Mouse (Mus musculus): ENCODE measurements around the gene Myom1. TPM values are rescaled to one million over a fixed set of nuclear protein-coding genes. Genes with fewer than 3 reads are reported as not detected.

The Myom1 gene
- polyA plus RNA-seq, 1 experiment from 2014 or later, result 9.2 TPM

DNA sequence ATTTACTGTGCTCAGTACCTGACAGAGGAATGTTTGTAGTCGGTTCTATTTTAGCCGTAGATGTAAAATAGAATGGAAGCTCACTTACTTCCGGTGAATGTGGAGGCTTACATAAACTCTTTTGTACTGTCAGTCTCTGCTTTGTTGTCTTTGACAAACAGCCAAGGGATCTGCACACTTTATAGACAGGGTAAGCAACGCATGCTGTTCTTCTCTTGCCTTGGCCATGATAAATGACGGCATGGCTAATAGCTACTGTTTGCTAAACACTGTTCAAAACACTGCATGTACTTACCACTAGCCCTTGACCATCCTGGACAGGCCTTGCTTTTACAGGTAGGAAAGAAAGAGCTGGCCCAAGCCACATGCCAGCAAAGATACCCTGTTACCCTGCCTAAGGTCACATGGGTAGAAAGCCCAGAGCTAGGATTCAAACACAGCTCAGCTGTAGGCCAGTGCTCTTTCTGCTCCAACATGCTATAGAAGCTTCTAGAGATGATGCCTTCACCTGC lies 59.7 kb downstream of the Myom1 start:
- Histone ChIP-seq H3K4me3 (ENCODE audit: low read depth, low read length) (no peak overlapping the region), H3K4me2 (replicated peaks; ENCODE audit: low read depth, low read length) (no peak overlapping the region), H3K4me1 (ENCODE audit: insufficient read depth, low read depth, low read length) (no peaks in the 10 kb centered on the region), H3K9ac (replicated peaks; ENCODE audit: low read depth) (no peak overlapping the region), H3K36me3 (ENCODE audit: insufficient read depth, low read length) (no peaks in the 10 kb centered on the region), H3K27me3 (replicated peaks; ENCODE audit: insufficient read depth, low read length) (no peaks in the 10 kb centered on the region), H3K27ac (ENCODE audit: low read length) (no peak overlapping the region), H3K9me3 (ENCODE audit: low read length) (no peaks in the 10 kb centered on the region)
- peak; percentile 31 for DNase-seq (ENCODE audit: low spot score)
- 0 out of 2 replicates have a peak, but pooled peaks have one; percentile 32 for ATAC-seq
- 49% methylated on average over 5 of the region's 5 CpGs for WGBS
- TF ChIP-seq CTCF (IDR thresholded peaks at IDR 0.05) (no peak), EP300 (IDR thresholded peaks at IDR 0.05) (no peak)

DNA sequence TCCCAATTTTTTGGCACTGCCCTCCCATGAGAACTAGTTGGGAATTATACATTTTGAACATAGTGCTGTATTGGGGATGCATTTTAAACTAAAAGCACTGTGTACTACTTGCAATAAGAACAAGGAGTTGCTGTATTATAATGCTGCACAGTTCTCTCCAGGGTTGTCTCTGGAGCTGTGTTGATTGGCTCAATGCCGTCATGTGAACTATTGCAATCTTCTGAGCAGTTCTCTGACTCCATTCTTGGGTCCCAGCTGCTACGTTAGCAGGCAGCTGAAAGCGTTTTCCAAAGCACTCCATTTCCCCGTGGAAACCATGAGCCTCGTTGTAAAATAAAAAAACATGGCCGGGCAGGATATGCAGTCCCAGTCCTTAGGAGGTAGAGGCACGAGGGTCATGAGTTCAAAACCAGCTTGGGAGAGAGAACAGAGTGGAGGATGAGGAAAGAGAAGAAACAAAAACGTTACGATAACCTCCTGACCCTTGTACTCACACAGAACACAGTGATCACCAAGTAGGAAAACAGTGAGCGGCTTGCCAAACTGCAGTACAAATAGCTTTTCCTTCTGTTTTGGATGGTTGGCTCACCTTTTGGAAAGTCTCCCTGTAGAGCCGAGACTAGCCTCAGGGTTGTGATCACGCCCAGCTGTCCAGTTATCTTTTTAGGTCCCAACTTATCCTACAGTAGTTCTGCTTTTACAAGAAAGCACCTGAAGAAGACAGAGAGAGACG lies 60.6 kb downstream of the Myom1 start:
- DNase-seq (ENCODE audit: low spot score) (no peak), ATAC-seq (no peak)
- Histone ChIP-seq H3K4me2 (replicated peaks; ENCODE audit: low read depth, low read length) (no peak overlapping the region), H3K4me1 (ENCODE audit: insufficient read depth, low read depth, low read length) (no peaks in the 10 kb centered on the region), H3K4me3 (ENCODE audit: low read depth, low read length) (no peak overlapping the region), H3K27ac (ENCODE audit: low read length) (no peak overlapping the region), H3K27me3 (replicated peaks; ENCODE audit: insufficient read depth, low read length) (no peaks in the 10 kb centered on the region), H3K9ac (replicated peaks; ENCODE audit: low read depth) (no peak overlapping the region), H3K9me3 (ENCODE audit: low read length) (no peaks in the 10 kb centered on the region), H3K36me3 (ENCODE audit: insufficient read depth, low read length) (no peaks in the 10 kb centered on the region)
- 55% methylated on average over 13 of the region's 13 CpGs for WGBS
- TF ChIP-seq CTCF (IDR thresholded peaks at IDR 0.05) (no peak), EP300 (IDR thresholded peaks at IDR 0.05) (no peak)

DNA sequence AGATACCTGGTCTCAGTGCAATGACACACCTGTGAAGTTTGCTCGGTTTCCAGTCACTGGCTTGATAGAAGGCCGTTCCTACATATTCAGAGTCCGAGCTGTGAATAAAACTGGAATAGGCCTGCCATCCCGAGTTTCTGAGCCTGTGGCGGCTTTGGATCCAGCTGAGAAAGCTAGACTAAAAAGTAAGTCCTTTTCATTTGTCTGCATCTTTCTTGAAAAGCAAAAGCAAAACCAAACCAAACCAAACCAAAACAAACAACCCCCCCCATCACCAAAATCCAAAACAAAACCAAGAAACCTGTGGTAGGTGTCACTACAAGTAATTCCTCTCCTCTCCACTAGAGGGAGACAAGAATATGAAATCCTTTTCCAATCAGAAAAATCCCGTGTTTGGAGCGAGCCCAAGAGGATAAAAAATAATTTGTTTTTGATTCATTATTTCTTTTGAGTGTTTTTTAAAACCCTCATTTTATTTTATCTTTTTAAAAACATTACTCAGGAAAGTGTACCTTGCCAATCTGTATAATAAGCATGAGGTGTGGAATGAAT lies 62.1 kb downstream of the Myom1 start:
- H3K36me3 ChIP-seq (ENCODE audit: insufficient read depth, low read length), result no peaks in the 10 kb centered on the region
- WGBS, result 60% methylated on average over 7 of the region's 7 CpGs
- H3K9me3 ChIP-seq (ENCODE audit: low read length), result no peaks in the 10 kb centered on the region
- no peaks in the 10 kb centered on the region for H3K27me3 ChIP-seq (replicated peaks; ENCODE audit: insufficient read depth, low read length)
- no peaks in the 10 kb centered on the region for H3K4me1 ChIP-seq (ENCODE audit: insufficient read depth, low read depth, low read length)
- H3K27ac ChIP-seq (ENCODE audit: low read length), result no peak overlapping the region
- no peak overlapping the region for H3K4me3 ChIP-seq (ENCODE audit: low read depth, low read length)
- DNase-seq (ENCODE audit: low spot score) (peak; percentile 70), ATAC-seq (no peak)
- H3K4me2 ChIP-seq (replicated peaks; ENCODE audit: low read depth, low read length), result no peak overlapping the region
- H3K9ac ChIP-seq (replicated peaks; ENCODE audit: low read depth), result no peak overlapping the region
- TF ChIP-seq EP300 (IDR thresholded peaks at IDR 0.05) (peak; percentile 58), CTCF (IDR thresholded peaks at IDR 0.05) (peak; percentile 83)

DNA sequence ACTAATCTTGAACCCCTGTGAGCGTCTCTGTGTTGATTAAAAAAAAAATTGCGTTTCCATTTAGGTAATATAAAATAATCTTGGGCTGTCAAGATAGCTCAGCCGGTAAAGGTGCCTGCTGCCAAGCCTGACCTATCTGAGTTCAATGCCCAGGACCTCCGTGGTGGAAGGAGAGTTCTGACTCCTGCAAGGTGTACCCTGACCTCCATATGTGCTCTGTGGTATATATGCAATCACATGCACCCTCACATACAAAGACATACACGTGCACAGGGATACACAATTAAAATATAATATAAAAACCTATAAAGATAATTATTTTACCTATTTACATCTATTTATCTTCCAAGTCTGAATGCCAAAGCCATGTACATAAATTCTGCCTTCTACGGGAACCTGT lies 62.7 kb downstream of the Myom1 start:
- Histone ChIP-seq H3K27me3 (replicated peaks; ENCODE audit: insufficient read depth, low read length) (no peaks in the 10 kb centered on the region), H3K4me1 (ENCODE audit: insufficient read depth, low read depth, low read length) (no peaks in the 10 kb centered on the region), H3K36me3 (ENCODE audit: insufficient read depth, low read length) (no peaks in the 10 kb centered on the region), H3K4me2 (replicated peaks; ENCODE audit: low read depth, low read length) (no peak overlapping the region), H3K9ac (replicated peaks; ENCODE audit: low read depth) (no peak overlapping the region), H3K27ac (ENCODE audit: low read length) (no peak overlapping the region), H3K4me3 (ENCODE audit: low read depth, low read length) (no peak overlapping the region), H3K9me3 (ENCODE audit: low read length) (no peaks in the 10 kb centered on the region)
- ATAC-seq (no peak), DNase-seq (ENCODE audit: low spot score) (no peak)
- 69% methylated on average over 6 of the region's 6 CpGs for WGBS
- no peak for TF ChIP-seq CTCF (IDR thresholded peaks at IDR 0.05)
- TF ChIP-seq EP300 (IDR thresholded peaks at IDR 0.05), result no peak

DNA sequence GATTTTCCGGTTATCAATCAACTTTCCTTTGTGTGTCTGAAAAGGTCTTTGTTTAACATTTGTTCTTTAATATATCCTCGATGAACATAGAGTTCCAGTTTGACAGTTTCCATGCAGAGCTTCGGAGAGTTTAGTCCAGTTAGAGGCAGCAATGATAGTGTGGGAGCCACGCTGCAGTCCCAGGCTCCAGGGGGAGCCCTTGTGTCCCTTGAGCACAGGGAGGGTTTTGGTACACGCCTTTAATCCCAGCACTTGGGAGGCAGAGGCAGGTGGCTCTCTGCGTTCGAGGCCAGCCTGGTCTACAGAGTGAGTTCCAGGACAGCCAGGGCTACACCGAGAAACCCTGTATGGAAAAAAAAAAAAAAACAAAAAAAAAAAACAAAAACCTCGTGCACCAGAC lies 66.7 kb downstream of the Myom1 start:
- WGBS, result 80% methylated on average over 9 of the region's 9 CpGs
- ATAC-seq, result no peak
- peak; percentile 45 for TF ChIP-seq CTCF (IDR thresholded peaks at IDR 0.05)
- TF ChIP-seq EP300 (IDR thresholded peaks at IDR 0.05), result no peak

DNA sequence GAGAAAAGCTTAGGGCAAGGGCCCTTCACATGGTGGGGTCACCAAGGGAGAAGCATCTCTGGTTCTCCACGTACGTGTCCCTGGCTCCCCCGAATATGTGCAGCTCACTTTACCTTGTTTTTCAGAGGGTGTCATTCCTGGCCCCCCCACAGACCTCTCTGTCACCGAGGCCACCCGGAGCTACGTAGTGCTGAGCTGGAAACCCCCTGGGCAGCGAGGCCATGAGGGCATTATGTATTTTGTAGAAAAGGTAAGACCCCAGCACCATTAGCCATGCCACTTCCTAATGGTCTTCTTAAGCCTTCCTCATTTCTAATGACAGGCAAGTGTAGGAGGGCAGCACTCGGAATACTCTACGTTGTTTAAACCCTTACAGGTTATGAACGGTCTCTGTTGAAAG lies 69.5 kb downstream of the Myom1 start:
- Histone ChIP-seq H3K27ac (ENCODE audit: low read length) (no peak overlapping the region), H3K9me3 (ENCODE audit: low read length) (no peaks in the 10 kb centered on the region), H3K4me2 (replicated peaks; ENCODE audit: low read depth, low read length) (no peak overlapping the region), H3K36me3 (ENCODE audit: insufficient read depth, low read length) (no peaks in the 10 kb centered on the region), H3K27me3 (replicated peaks; ENCODE audit: insufficient read depth, low read length) (no peaks in the 10 kb centered on the region), H3K4me3 (ENCODE audit: low read depth, low read length) (no peak overlapping the region), H3K9ac (replicated peaks; ENCODE audit: low read depth) (no peak overlapping the region), H3K4me1 (ENCODE audit: insufficient read depth, low read depth, low read length) (no peaks in the 10 kb centered on the region)
- no peak for DNase-seq (ENCODE audit: low spot score)
- WGBS, result 89% methylated on average over 10 of the region's 10 CpGs
- TF ChIP-seq EP300 (IDR thresholded peaks at IDR 0.05) (no peak), CTCF (IDR thresholded peaks at IDR 0.05) (no peak)
- ATAC-seq, result no peak

More for the DNA sequence above, 66.7 kb downstream of the Myom1 start:
- Histone ChIP-seq H3K4me1 (ENCODE audit: insufficient read depth, low read depth, low read length) (no peaks in the 10 kb centered on the region), H3K4me2 (replicated peaks; ENCODE audit: low read depth, low read length) (no peak overlapping the region), H3K9ac (replicated peaks; ENCODE audit: low read depth) (no peak overlapping the region), H3K9me3 (ENCODE audit: low read length) (no peaks in the 10 kb centered on the region), H3K27ac (ENCODE audit: low read length) (no peak overlapping the region), H3K36me3 (ENCODE audit: insufficient read depth, low read length) (no peaks in the 10 kb centered on the region), H3K27me3 (replicated peaks; ENCODE audit: insufficient read depth, low read length) (no peaks in the 10 kb centered on the region), H3K4me3 (ENCODE audit: low read depth, low read length) (no peak overlapping the region)
- DNase-seq (ENCODE audit: low spot score), result no peak
